Mouse (Mus musculus) C2C12 (cell line): ENCODE results near the gene Skap1. TPM values are rescaled to one million over a fixed set of nuclear protein-coding genes. Genes with fewer than 3 reads are reported as not detected.
"Not testable (repeated sequence)": the region's sequence is repeated elsewhere in the genome, so short reads cannot be mapped to it uniquely, and the experiment has no call there.

ENCODE experiments used
- H3K27me3 ChIP-seq: one replicate; pipeline ENCODE4 v1.6.1; 2011; ENCODE audit not compliant: control insufficient read depth, insufficient read depth, insufficient read length
- H3K36me3 ChIP-seq: one replicate; pipeline ENCODE4 v1.6.1; 2011; ENCODE audit not compliant: control insufficient read depth, insufficient read depth
- H3K4me3 ChIP-seq: one replicate; pipeline ENCODE4 v1.5.1; 2011; ENCODE audit warnings: mild to moderate bottlenecking, control low read depth; ENCODE audit not compliant: poor library complexity, insufficient read depth, severe bottlenecking
- H3K79me2 ChIP-seq: one replicate; pipeline ENCODE4 v1.6.1; 2011; ENCODE audit not compliant: control insufficient read depth, insufficient read depth
- H3K79me3 ChIP-seq: one replicate; pipeline ENCODE4 v1.6.1; 2011; ENCODE audit warnings: low read depth, control low read depth
- H3ac ChIP-seq: one replicate; pipeline ENCODE3; 2011; ENCODE audit warnings: low read depth; ENCODE audit not compliant: control insufficient read depth, insufficient read length
- CEBPB ChIP-seq: IDR thresholded peaks from one replicate; pipeline ENCODE4 v1.6.1; 2011; ENCODE audit warnings: low read depth, mild to moderate bottlenecking, control low read depth, moderate library complexity
- CTCF ChIP-seq: IDR thresholded peaks from one replicate; pipeline ENCODE4 v1.5.1; 2011; ENCODE audit not compliant: control insufficient read depth, insufficient read depth, insufficient read length
- FOSL1 ChIP-seq: IDR thresholded peaks from one replicate; pipeline ENCODE4 v1.8.0; 2011; ENCODE audit warnings: mild to moderate bottlenecking, low read length; ENCODE audit not compliant: poor library complexity, insufficient read depth, severe bottlenecking
- MAX ChIP-seq: IDR thresholded peaks from one replicate; pipeline ENCODE4 v1.6.1; 2011; ENCODE audit warnings: mild to moderate bottlenecking, control low read depth
- MYOD1 ChIP-seq: IDR thresholded peaks from one replicate; pipeline ENCODE4 v1.6.1; 2011; ENCODE audit warnings: low read depth; ENCODE audit not compliant: control insufficient read depth, insufficient read length
- MYOG ChIP-seq: IDR thresholded peaks from one replicate; pipeline ENCODE4 v1.6.1; 2011; ENCODE audit not compliant: control insufficient read depth, insufficient read length; ENCODE audit errors: extremely low read depth
- USF1 ChIP-seq: IDR thresholded peaks from one replicate; pipeline ENCODE4 v1.6.1; 2011; ENCODE audit warnings: low read depth, mild to moderate bottlenecking, control low read depth, moderate library complexity
- polyA plus RNA-seq: library from polyadenylated mRNA; unstranded; fragments of >200 nt; fragmentation: generic; extraction: Trizol; gene quantifications from one replicate; pipeline ENCODE4 v1.2.1, GENCODE M21; 2012; ENCODE audit warnings: missing spikeins

The Skap1 gene
- polyA plus RNA-seq, 1 experiment: 0.04 TPM

DNA sequence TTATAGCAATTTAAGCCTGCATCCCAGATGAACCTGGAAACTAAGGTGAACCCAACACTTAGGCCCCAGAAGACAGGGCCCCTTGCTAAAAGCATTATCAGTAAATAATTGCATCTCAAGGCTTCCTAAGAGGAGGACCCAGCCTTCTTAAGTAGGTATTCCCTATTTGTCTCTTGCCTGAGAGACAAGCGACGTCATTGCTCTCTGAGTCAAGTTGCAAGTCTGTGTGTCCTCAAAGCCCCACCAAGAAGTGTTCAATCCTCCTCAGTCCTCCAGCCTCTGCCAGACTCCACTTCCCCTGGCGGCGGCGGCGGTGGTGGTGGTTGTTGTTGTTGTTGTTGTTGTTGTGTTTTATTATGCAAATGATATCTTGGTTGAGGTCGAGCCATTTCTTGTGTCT, 249.6 kb downstream of the Skap1 start:
- H3ac ChIP-seq: no peak overlapping the region
- no peak overlapping the region for H3K4me3 ChIP-seq
- H3K79me3 ChIP-seq: no peaks in the 10 kb centered on the region
- no peaks in the 10 kb centered on the region for H3K79me2 ChIP-seq
- H3K27me3 ChIP-seq: peaks cover 43% of the 10 kb centered on the region
- H3K36me3 ChIP-seq: no peaks in the 10 kb centered on the region
- TF ChIP-seq USF1: no peak
- no peak for TF ChIP-seq MYOD1
- TF ChIP-seq FOSL1: no peak
- no peak for TF ChIP-seq MYOG
- no peak for TF ChIP-seq MAX
- no peak for TF ChIP-seq CEBPB
- no peak for TF ChIP-seq CTCF

DNA sequence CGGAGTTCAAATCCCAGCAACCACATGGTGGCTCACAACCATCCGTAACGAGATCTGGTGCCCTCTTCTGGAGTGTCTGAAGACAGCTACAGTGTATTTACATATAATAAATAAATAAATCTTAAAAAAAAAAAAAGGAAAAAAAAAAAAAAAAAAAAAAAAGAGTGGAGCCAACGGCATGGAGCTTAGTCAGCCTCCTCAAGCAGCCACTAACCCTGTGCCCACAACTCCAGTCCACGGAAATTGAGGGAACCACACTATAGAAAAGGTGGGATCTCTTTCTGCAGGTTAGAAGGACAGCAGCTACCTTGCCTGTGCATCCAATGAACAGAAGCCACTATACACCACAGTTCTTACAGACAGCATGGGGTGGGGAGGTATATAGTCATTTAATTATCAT, 250.8 kb downstream of the Skap1 start:
- H3K36me3 ChIP-seq, H3ac ChIP-seq, H3K79me2 ChIP-seq, H3K79me3 ChIP-seq, H3K4me3 ChIP-seq: not testable (repeated sequence)
- peaks cover 46% of the 10 kb centered on the region for H3K27me3 ChIP-seq

DNA sequence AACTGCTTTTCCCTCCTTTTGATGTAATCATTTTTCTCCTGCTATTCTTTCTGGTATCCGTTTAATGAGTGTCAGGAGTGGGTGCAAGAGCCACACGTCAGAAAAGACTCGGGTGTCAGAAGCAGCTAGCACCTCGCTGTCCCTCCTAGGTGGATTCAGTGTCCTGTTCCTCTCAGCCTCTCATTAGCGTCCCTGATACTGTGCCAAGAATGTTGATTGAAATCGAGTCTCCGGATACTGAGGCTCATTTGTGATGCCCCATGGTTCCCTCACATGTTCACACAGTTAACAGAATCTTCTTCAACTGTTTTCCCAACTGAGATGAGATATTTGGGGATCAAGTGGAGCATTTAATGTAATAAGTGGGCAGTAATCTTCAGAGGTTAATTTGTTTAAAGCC, 254.2 kb downstream of the Skap1 start:
- H3K4me3 ChIP-seq: no peak overlapping the region
- H3K36me3 ChIP-seq: no peaks in the 10 kb centered on the region
- no peak for TF ChIP-seq CTCF
- no peak for TF ChIP-seq MYOD1
- no peak for TF ChIP-seq MAX
- no peak for TF ChIP-seq FOSL1
- no peak for TF ChIP-seq MYOG
- TF ChIP-seq CEBPB: no peak
- no peak for TF ChIP-seq USF1
- no peak overlapping the region for H3ac ChIP-seq
- peaks cover 43% of the 10 kb centered on the region for H3K27me3 ChIP-seq
- no peaks in the 10 kb centered on the region for H3K79me3 ChIP-seq
- H3K79me2 ChIP-seq: no peaks in the 10 kb centered on the region

DNA sequence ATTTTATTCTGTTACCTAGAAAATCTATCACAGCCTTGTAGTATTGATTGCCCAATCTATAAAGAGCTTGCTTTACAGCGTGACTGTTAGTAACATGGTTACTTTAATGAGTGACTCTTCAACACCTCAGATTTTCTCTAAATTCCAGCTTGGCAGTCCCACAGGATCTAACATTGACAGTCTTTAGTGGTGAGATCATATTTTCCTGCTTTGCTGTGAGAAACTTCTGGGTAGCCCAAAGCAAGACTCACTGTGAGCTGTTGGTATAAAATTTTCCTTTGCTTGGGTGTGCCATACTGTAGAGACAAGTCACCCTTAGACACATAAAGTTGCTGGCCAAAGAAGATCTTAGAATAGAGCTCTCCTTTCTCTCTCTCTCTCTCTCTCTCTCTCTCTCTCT, 261.4 kb downstream of the Skap1 start:
- no peaks in the 10 kb centered on the region for H3K79me2 ChIP-seq
- H3K79me3 ChIP-seq: no peaks in the 10 kb centered on the region
- peaks cover 36% of the 10 kb centered on the region for H3K27me3 ChIP-seq
- H3K4me3 ChIP-seq: no peak overlapping the region
- H3ac ChIP-seq: no peak overlapping the region
- no peaks in the 10 kb centered on the region for H3K36me3 ChIP-seq
- TF ChIP-seq MAX (no peak), CTCF (no peak), CEBPB (no peak), MYOG (no peak), FOSL1 (no peak), USF1 (no peak), MYOD1 (no peak)

DNA sequence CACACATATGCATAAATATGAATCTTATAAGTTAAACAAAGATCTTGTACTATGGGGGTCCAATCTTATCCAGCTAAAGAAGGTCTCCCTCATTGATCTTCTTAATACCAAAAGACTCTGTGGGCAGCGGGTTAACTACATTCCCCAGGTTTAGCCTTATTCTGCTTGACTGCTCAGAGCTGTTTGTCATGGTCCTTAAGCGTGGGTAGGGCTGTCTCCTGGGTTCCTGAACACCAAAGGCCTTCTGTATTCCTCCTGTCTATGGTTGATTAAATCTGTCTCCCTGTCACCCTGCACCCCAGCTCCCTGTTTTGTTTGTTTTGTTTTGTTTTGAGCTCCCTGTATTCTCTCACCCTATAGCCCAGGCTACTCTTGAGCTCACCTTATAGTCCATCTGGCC, 264.2 kb downstream of the Skap1 start:
- no peaks in the 10 kb centered on the region for H3K79me3 ChIP-seq

DNA sequence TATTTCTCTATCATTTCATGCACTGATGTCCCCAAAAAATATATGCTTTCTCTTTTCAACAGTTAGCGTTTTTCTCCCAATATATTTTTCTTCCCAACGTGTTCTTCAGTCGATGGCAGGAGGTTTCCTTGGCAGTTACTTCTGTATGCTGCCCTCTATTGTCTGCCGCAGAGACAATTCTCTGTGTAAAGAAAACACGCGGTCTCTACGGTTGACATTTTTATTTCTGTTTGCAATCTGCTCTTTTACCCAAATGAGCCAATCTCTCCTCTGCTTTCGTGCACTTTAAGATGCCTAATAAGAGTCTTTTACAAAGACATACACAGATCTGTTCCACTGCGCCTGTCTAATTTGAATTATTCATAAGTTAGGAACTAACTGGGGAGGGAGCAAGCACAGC, 265.1 kb downstream of the Skap1 start:
- no peaks in the 10 kb centered on the region for H3K79me3 ChIP-seq
- H3K36me3 ChIP-seq: no peaks in the 10 kb centered on the region
- H3K79me2 ChIP-seq: no peaks in the 10 kb centered on the region
- H3ac ChIP-seq: no peak overlapping the region
- no peak for TF ChIP-seq MYOG
- TF ChIP-seq CEBPB: no peak
- TF ChIP-seq USF1: no peak
- TF ChIP-seq FOSL1: no peak
- no peak for TF ChIP-seq MYOD1
- no peak for TF ChIP-seq MAX
- no peak for TF ChIP-seq CTCF
- no peak overlapping the region for H3K4me3 ChIP-seq
- H3K27me3 ChIP-seq: peaks cover 42% of the 10 kb centered on the region

More for the DNA sequence above, 264.2 kb downstream of the Skap1 start:
- no peak overlapping the region for H3K4me3 ChIP-seq
- H3ac ChIP-seq: no peak overlapping the region
- H3K79me2 ChIP-seq: no peaks in the 10 kb centered on the region
- no peaks in the 10 kb centered on the region for H3K36me3 ChIP-seq
- peaks cover 42% of the 10 kb centered on the region for H3K27me3 ChIP-seq
- TF ChIP-seq MYOG (no peak), CTCF (no peak), MYOD1 (no peak), FOSL1 (no peak), MAX (no peak), USF1 (no peak), CEBPB (no peak)
